Mouse (Mus musculus): Measurements from ENCODE around the gene Rb1.

DNA sequence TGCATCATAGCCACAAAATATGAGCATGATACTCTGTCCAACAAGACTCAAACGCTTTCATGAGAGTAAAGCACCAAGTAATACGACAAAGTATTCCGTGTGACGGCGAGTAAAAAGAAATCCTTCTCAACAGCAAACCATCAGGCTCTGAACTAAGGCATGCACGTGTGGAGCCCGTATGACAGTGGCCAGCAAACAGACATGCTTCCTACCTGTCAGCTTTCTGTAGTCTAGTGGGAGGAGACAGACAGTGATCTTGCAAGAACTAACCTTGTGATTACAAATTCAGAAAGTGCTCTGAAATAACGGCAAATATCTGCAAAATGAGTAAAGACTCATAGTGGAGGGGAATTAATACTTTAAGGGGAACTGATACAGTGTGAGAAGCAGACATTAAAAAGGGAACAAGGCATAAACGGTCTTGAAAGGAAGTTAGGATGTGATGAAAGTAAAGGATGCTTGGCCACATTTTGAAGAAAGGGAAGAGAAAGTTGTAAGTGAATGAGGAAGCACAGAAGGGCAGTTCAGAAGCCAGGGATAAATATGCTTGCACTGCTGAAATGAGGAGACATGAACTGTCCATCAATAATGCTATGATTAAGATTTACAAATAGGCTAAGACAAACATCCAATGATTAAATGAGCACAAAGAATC is 103.2 kb downstream of the Rb1 start:
- TF ChIP-seq TAL1 (IDR thresholded peaks at IDR 0.05; ENCODE audit: low read length) (no peak), GATA1 (IDR thresholded peaks at IDR 0.05; ENCODE audit: low read length) (no peak)
